Mouse (Mus musculus): ENCODE data around the gene Tnfrsf25. TPM values are rescaled to one million over a fixed set of nuclear protein-coding genes. Genes with fewer than 3 reads are reported as not detected.

The Tnfrsf25 gene
- polyA plus RNA-seq (2015; fragmentation: Nextera tagmentation; extraction: Ambion mirVana): 0.79 and 0.90 TPM in 2 replicates

DNA sequence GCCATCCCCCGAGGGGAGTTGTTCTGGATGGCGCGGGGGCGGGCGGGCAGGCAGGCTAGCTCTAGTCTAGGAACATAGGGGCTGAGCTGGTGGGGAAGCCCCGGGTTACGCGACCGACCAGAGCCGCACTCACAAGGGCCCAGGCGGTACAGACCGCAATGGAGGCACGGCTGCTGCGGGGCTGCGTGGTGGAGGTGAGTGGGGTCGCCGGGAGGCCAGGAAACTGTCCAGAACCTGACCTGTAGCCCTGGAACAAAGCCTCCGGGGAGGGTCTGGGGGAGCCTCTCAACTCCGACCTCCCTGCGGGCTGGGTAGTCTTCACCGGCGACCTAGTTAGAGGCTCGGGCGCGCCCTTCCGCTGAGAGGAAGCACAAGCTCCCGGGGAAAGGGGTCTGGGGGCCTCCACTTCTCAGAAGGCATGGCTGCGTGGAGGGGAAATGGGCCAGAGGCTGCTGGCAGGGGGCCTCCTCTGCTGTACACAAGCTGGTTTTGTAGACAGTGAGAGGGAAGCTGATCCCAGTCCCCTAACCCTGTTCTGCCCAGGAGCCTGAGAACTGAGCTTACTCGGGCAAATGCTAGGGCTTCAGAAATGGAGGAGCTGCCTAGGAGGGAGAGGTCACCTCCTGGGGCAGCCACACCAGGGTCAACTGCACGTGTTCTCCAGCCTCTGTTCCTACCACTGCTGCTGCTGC lies at the start of gene Tnfrsf25:
Tnfrsf25 (plus strand) TSS at position 14 of the 692 bp plus-strand sequence.

DNA sequence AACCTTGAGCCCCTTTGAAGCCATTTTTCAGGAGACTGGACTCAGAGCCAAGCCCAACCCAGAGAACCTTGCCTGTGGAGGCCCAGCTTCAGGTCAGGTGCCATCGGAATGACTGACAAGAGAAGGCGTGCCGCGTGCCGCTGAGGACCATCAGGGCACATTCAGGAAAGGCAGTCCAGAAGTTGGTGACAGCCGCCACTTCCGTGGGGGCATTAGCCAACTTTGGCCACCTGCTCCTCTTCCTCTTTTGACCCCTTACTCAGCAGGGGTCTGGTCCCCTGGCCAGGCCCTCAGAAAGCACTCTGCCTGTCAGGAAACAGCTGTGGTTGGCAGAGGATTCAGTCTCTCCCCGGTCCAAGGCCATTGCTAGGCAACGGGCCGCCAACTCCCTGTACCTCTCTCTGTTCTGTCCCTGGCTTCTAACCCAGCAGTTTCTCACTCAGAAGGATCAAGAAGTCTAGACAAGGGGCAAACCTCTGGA lies 43.6 kb upstream of the Tnfrsf25 start, which contains the start of gene Plekhg5:
Plekhg5 (plus strand) TSS at position 378 of the 481 bp plus-strand sequence.

DNA sequence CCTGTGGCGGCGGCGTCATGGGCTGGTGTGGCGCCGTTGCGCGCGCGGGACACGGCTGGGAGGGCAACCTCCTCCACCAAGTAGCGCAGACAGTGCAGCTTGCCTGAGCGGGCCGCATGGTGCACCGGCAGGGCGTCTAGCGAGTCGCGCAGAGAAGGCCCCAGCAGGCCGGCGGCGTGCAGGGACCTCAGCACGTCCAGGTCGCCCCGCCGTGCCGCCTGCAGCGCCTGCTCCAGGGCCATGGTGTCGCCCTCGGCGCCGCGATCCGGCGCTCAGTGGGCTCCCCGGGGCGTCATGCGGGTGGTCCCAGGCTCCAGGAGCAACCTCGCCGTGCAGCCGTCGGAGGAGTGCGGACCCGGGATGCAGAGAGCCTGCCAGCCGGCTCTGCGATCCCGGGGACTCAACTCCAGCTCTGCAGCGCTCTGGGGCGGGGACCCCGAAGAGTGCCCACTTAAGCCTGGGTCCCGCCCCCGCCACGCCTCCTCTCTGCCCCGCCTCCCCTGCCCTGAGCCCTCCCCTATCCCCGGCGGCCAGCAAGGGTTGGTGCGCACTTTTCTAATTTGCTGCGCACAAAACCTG lies 36.3 kb downstream of the Tnfrsf25 start, which contains the start of gene Espn:
Espn (minus strand) TSS at position 406 of the 579 bp plus-strand sequence.

DNA sequence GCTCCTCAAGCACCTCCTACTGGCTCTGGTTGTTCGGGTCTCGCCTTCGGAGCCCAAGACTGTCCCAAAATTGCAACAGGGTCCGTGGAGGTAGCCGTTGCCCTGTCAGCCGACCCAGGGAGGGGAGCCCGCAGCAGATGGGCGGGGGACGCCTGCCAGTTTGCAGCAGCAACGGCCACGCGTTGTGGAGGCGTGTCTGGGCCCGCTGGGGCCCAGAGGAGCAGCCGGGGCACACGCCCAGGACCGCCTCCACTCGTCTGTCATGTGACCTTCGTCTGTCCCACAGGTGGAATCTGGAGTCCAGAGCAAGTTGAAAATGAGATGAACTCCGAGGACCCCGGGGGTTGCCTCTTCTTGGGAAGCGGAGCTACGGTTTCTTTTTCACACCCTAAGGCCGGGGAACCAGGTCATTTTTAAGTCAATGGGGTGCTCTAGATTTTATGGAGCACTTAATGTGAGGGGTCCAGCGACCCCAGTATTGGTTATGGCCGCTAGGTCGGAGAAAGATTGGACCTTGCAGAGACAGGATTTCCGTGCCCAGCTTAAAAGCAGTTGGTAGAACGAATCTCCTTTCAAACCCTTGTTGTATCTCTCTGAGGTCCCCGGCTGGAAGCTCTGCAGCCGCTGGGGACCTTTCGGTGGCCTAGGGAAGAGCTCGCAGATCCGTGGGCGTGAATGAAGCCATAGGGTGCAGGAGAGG lies 43.0 kb downstream of the Tnfrsf25 start, which contains the start of gene Hes2:
Hes2 (plus strand) TSS at position 283 of the 700 bp plus-strand sequence.

Other genes with a start within 250 kb of the Tnfrsf25 start
- gene Dnajc11, start 182.2 kb upstream of the Tnfrsf25 start, polyA plus RNA-seq (2015; fragmentation: Nextera tagmentation; extraction: Ambion mirVana): 62.2 and 65.8 TPM in 2 replicates
- 40.0 and 49.2 TPM in 2 replicates for gene Thap3, start 126.9 kb upstream of the Tnfrsf25 start, polyA plus RNA-seq (2015; fragmentation: Nextera tagmentation; extraction: Ambion mirVana)
- gene Phf13, start 119.7 kb upstream of the Tnfrsf25 start, polyA plus RNA-seq (2015; fragmentation: Nextera tagmentation; extraction: Ambion mirVana): 17.9 and 19.1 TPM in 2 replicates
- 5.3 and 5.5 TPM in 2 replicates for gene Klhl21, start 107.1 kb upstream of the Tnfrsf25 start, polyA plus RNA-seq (2015; fragmentation: Nextera tagmentation; extraction: Ambion mirVana)
- 11.9 and 13.2 TPM in 2 replicates for gene Zbtb48, start 88.3 kb upstream of the Tnfrsf25 start, polyA plus RNA-seq (2015; fragmentation: Nextera tagmentation; extraction: Ambion mirVana)
- 1.9 and 2.0 TPM in 2 replicates for gene Tas1r1, start 77.4 kb upstream of the Tnfrsf25 start, polyA plus RNA-seq (2015; fragmentation: Nextera tagmentation; extraction: Ambion mirVana)
- 19.8 and 21.2 TPM in 2 replicates for gene Nol9, start 76.6 kb upstream of the Tnfrsf25 start, polyA plus RNA-seq (2015; fragmentation: Nextera tagmentation; extraction: Ambion mirVana)
- 14.7 and 16.2 TPM in 2 replicates for gene Plekhg5, start 43.4 kb upstream of the Tnfrsf25 start, polyA plus RNA-seq (2015; fragmentation: Nextera tagmentation; extraction: Ambion mirVana)
- gene Espn, start 36.4 kb downstream of the Tnfrsf25 start, polyA plus RNA-seq (2015; fragmentation: Nextera tagmentation; extraction: Ambion mirVana): 1.7 and 2.7 TPM in 2 replicates
- not detected in 2 replicates for gene Hes2, start 42.9 kb downstream of the Tnfrsf25 start, polyA plus RNA-seq (2015; fragmentation: Nextera tagmentation; extraction: Ambion mirVana)
- gene Acot7, start 62.2 kb downstream of the Tnfrsf25 start, polyA plus RNA-seq (2015; fragmentation: Nextera tagmentation; extraction: Ambion mirVana): 458 and 500 TPM in 2 replicates
- gene Gpr153, start 158.3 kb downstream of the Tnfrsf25 start, polyA plus RNA-seq (2015; fragmentation: Nextera tagmentation; extraction: Ambion mirVana): 30.5 and 31.0 TPM in 2 replicates
- 0.40 and 0.48 TPM in 2 replicates for gene Hes3, start 175.7 kb downstream of the Tnfrsf25 start, polyA plus RNA-seq (2015; fragmentation: Nextera tagmentation; extraction: Ambion mirVana)
- gene Icmt, start 181.3 kb downstream of the Tnfrsf25 start, polyA plus RNA-seq (2015; fragmentation: Nextera tagmentation; extraction: Ambion mirVana): 15.4 and 21.5 TPM in 2 replicates
- 5.1 and 6.9 TPM in 2 replicates for gene Rnf207, start 203.1 kb downstream of the Tnfrsf25 start, polyA plus RNA-seq (2015; fragmentation: Nextera tagmentation; extraction: Ambion mirVana)
- gene Rpl22, start 209.8 kb downstream of the Tnfrsf25 start, polyA plus RNA-seq (2015; fragmentation: Nextera tagmentation; extraction: Ambion mirVana): 142 and 171 TPM in 2 replicates
- gene Chd5, start 222.7 kb downstream of the Tnfrsf25 start, polyA plus RNA-seq (2015; fragmentation: Nextera tagmentation; extraction: Ambion mirVana): 63.4 and 67.5 TPM in 2 replicates

Measured in neural tube, postnatal 0 days (tissue).